Mouse (Mus musculus) inflammation-experienced regulatory T-cells, adult 16 weeks (primary cell): ENCODE measurements around the gene Glt8d1. TPM values are rescaled to one million over a fixed set of nuclear protein-coding genes. Genes with fewer than 3 reads are reported as not detected.

Experiments used
- polyA plus RNA-seq: library from polyadenylated mRNA; unstranded; fragments of 100-300 nt; shearing (Covaris generic); gene quantifications from one replicate; pipeline ENCODE4 v1.2.1, GENCODE M21; 2017

The Glt8d1 gene
- 9.1 TPM for polyA plus RNA-seq

DNA sequence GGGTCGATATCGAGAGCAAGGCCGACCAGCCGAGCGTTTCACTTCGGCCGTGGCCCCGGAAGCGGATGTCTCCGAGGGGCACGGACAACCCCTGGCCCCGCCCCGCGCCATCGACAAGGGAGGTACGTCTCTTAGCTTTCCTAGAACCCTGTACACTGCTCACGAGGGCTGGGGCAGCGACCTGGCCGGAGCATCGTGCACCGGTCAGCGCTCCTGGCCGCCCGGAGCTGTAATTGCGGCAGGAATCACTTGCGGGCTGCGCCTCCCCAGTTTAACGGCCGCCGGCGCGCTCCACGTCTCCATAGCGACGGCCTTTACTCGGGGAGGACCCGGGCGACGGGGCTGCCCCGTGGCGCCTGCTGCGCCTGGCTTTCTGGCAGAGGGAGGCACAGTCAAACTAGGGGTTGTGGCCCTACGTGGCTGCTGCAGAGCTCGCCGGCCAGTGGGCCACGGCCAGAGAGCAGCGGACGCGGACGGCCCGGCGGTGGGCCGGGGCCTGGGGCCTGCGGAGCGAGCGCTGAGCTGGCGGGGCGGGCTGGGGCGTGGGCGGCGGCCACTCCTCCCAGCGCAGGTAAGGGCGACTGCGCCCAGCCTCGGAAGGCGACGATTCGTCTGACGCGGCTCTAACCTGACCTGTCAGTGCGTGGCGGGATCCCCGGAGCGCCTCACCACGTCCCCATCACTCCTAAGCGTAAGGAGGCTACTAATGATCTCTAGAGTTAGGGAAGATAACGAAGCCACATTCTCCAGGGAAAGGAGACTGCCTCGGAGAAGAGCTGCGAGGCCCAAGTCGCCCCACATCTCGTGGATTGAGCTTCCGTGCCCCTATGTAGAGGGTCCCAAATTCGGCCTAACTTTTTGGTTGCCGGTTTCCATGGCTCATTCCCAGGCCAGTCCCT lies at the start of gene Glt8d1, which contains the start of gene Spcs1:
TSS of gene Glt8d1 (plus strand) at position 94 of the 899 bp plus-strand sequence.
TSS of gene Spcs1 (minus strand) at position 366 of the 899 bp plus-strand sequence.

DNA sequence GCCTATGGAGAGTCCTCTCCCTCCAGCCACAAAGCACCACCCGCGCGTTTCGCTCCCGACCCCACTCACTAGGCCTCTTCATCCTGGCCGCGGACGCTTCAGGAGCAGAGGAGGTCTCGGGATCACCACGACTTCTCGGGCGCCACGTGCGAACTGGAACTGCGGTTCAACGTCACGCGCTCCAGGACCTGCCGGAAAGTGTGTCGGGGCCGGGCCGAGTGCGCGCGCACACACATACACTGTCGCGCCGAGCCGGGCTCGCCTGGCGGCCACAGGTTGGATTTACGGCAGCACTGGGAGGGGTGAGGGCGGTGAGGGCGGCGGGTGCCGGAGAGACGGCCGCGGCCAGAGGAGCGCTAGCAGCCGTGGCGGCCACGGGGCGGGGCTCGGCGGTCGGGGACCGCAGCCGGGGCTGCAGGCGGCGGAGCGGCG lies 17.7 kb downstream of the Glt8d1 start, which contains the start of the genes Pbrm1 and Gnl3:
TSS of gene Pbrm1 (plus strand) at position 279 of the 432 bp plus-strand sequence.
TSS of gene Gnl3 (minus strand) at position 293 of the 432 bp plus-strand sequence.

Other genes with a start within 250 kb of the Glt8d1 start
- gene Tmem110, start 175.8 kb upstream of the Glt8d1 start, polyA plus RNA-seq: 5.2 TPM
- gene Mustn1, start 122.2 kb upstream of the Glt8d1 start, polyA plus RNA-seq: 0.39 TPM
- gene Itih4, start 114.9 kb upstream of the Glt8d1 start, polyA plus RNA-seq: not detected
- not detected for gene Itih3, start 77.6 kb upstream of the Glt8d1 start, polyA plus RNA-seq
- not detected for gene Itih1, start 58.1 kb upstream of the Glt8d1 start, polyA plus RNA-seq
- 11.8 TPM for gene Nek4, start 50.0 kb upstream of the Glt8d1 start, polyA plus RNA-seq
- gene Spcs1, start 272 bp downstream of the Glt8d1 start, polyA plus RNA-seq: 339 TPM
- 52.6 TPM for gene Pbrm1, start 17.7 kb downstream of the Glt8d1 start, polyA plus RNA-seq
- gene Gnl3, start 17.8 kb downstream of the Glt8d1 start, polyA plus RNA-seq: 77.3 TPM
- gene Smim4, start 127.6 kb downstream of the Glt8d1 start, polyA plus RNA-seq: 60.7 TPM
- 0.45 TPM for gene Nt5dc2, start 129.7 kb downstream of the Glt8d1 start, polyA plus RNA-seq
- 3.5 TPM for gene Stab1, start 167.2 kb downstream of the Glt8d1 start, polyA plus RNA-seq
- gene Tnnc1, start 206.9 kb downstream of the Glt8d1 start, polyA plus RNA-seq: not detected
- gene Nisch, start 215.5 kb downstream of the Glt8d1 start, polyA plus RNA-seq: 201 TPM
- gene Sema3g, start 216.5 kb downstream of the Glt8d1 start, polyA plus RNA-seq: not detected
- gene Phf7, start 249.9 kb downstream of the Glt8d1 start, polyA plus RNA-seq: 15.6 TPM